Mouse (Mus musculus) embryonic facial prominence, embryonic 15.5 days (tissue): ENCODE data around the gene Bcor. TPM values are rescaled to one million over a fixed set of nuclear protein-coding genes. Genes with fewer than 3 reads are reported as not detected.

Experiments
- ATAC-seq: fragments of 200-750 bp; cut with Nextera tagmentation; 2 replicates; pipeline ENCODE4 v1.8.0; 2017; ENCODE audit warnings: low read depth, moderate TSS enrichment; ENCODE audit not compliant: insufficient number of reproducible peaks, low FRiP score, low TSS enrichment
- H3K27ac ChIP-seq: fragments of 300-500 bp; sonication (generic); replicated peaks from 2 replicates; pipeline ENCODE4 v1.5.1; 2015; ENCODE audit warnings: mild to moderate bottlenecking, inconsistent platforms
- H3K27me3 ChIP-seq: fragments of 300-500 bp; sonication (generic); 2 replicates; pipeline ENCODE4 v1.6.1; 2015; ENCODE audit warnings: inconsistent platforms
- H3K36me3 ChIP-seq: fragments of 300-500 bp; sonication (generic); 2 replicates; pipeline ENCODE4 v1.6.1; 2015; ENCODE audit warnings: mild to moderate bottlenecking, inconsistent platforms
- H3K4me1 ChIP-seq: fragments of 300-500 bp; sonication (generic); 2 replicates; pipeline ENCODE4 v1.6.1; 2015; ENCODE audit warnings: inconsistent platforms
- H3K4me2 ChIP-seq: fragments of 300-500 bp; sonication (generic); replicated peaks from 2 replicates; pipeline ENCODE4 v1.6.1; 2015; ENCODE audit warnings: mild to moderate bottlenecking, inconsistent platforms
- H3K4me3 ChIP-seq: fragments of 300-500 bp; sonication (generic); replicated peaks from 2 replicates; pipeline ENCODE4 v1.5.1; 2015; ENCODE audit warnings: mild to moderate bottlenecking, inconsistent platforms
- H3K9ac ChIP-seq: fragments of 300-500 bp; sonication (generic); 2 replicates; pipeline ENCODE4 v1.6.1; 2015; ENCODE audit warnings: inconsistent platforms
- H3K9me3 ChIP-seq: fragments of 300-500 bp; sonication (generic); replicated peaks from 2 replicates; pipeline ENCODE4 v1.6.1; 2016; ENCODE audit warnings: inconsistent platforms
- WGBS: fragments of 180-500 bp; shearing (Covaris S2); methylation state at CpG from one replicate; pipeline ENCODE4 v1.1.7; 2015; 5-methylcytosine and 5-hydroxymethylcytosine counted together
- polyA plus RNA-seq: library from polyadenylated mRNA; unstranded; fragments of >200 nt; fragmentation: Nextera tagmentation; extraction: Ambion mirVana; gene quantifications from 2 replicates; pipeline ENCODE4 v1.2.1, GENCODE M21; 2015

Bcor gene
- polyA plus RNA-seq, 1 experiment from 2014 or later: 13.9 TPM

DNA sequence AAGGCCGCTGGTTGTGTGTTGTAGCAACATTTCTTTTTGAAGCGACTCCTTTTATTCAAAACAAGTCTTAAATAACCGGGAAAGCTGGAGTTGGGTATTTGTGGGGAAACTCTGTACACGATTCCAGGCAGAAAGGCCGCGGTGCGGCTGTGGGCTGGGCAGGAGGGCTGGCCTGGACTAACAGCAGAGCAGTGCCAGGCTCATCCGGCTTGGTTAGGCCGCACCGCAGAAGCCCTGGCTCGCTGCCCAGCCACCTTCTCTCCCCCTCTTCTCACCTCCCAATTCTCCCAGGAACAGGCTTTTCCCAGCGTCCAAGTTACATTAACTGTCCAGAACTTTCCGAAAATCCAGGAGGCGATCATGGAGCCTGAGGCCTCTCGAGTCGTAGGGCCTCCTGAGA is 77.4 kb downstream of the Bcor start:
- peaks cover 13% of the 10 kb centered on the region for H3K4me1 ChIP-seq
- 23% methylated on average over 16 of the region's 16 CpGs for WGBS
- peaks cover 79% of the 10 kb centered on the region for H3K27me3 ChIP-seq
- no peak for ATAC-seq
- H3K9me3 ChIP-seq: no peaks in the 10 kb centered on the region
- H3K27ac ChIP-seq: no peak overlapping the region
- H3K4me2 ChIP-seq: no peak overlapping the region
- no peak overlapping the region for H3K9ac ChIP-seq
- H3K4me3 ChIP-seq: no peak overlapping the region
- no peaks in the 10 kb centered on the region for H3K36me3 ChIP-seq

DNA sequence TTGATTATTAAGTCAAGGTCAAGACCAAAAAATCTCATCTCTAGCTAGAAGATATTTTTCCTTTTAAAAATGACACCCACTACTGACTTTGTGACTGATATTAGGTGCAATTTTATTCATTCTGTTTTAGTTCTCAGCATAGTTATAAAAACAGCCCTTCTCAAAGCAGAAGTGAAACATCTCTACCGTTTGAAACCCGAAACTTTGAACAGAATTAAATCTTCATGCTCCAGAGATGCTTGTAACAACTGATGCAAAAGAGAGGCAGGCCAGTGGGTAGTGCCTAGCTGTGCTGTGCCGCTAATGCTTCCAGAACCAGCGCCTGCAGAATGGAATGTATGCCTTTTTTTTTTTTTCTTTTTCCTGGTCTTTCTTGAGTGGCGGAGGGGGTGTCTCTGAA is 78.0 kb downstream of the Bcor start:
- H3K4me1 ChIP-seq: peaks cover 13% of the 10 kb centered on the region

DNA sequence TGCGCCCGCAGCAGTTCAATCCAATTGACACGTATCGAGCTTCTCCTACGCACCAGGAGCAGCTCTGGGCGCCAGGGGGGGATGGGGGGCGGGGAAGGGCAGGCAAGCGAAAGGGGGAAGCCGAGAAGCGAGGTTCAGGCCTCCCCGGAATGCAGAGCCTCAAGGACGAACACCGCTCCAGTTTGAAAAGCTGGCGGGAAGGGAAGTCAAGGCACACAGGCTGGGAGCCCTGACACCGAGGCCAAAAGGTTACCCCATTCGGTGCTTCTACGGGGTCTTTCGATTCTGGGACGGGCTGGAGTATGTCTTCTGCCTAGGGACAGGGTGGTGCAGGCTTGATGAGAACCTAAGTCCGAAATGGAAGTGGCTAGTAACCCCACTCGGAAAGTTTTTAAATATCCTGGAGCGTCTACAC is 78.4 kb downstream of the Bcor start:
- Histone ChIP-seq H3K4me3 (peak overlapping the region; percentile 58; the same call in 1 of the 2 replicates), H3K36me3 (no peaks in the 10 kb centered on the region), H3K4me2 (peak overlapping the region; percentile 71), H3K27me3 (peaks cover 79% of the 10 kb centered on the region), H3K4me1 (peaks cover 15% of the 10 kb centered on the region), H3K9me3 (no peaks in the 10 kb centered on the region), H3K27ac (no peak overlapping the region), H3K9ac (no peak overlapping the region)
- no peak for ATAC-seq
- WGBS: 13% methylated on average over 20 of the region's 22 CpGs

More for the DNA sequence above, 78.0 kb downstream of the Bcor start:
- H3K4me2 ChIP-seq: no peak overlapping the region
- H3K9ac ChIP-seq: no peak overlapping the region
- H3K36me3 ChIP-seq: no peaks in the 10 kb centered on the region
- H3K27ac ChIP-seq: no peak overlapping the region
- 35% methylated on average over 5 of the region's 5 CpGs for WGBS
- H3K9me3 ChIP-seq: no peaks in the 10 kb centered on the region
- H3K27me3 ChIP-seq: peaks cover 79% of the 10 kb centered on the region
- no peak for ATAC-seq
- no peak overlapping the region for H3K4me3 ChIP-seq

DNA sequence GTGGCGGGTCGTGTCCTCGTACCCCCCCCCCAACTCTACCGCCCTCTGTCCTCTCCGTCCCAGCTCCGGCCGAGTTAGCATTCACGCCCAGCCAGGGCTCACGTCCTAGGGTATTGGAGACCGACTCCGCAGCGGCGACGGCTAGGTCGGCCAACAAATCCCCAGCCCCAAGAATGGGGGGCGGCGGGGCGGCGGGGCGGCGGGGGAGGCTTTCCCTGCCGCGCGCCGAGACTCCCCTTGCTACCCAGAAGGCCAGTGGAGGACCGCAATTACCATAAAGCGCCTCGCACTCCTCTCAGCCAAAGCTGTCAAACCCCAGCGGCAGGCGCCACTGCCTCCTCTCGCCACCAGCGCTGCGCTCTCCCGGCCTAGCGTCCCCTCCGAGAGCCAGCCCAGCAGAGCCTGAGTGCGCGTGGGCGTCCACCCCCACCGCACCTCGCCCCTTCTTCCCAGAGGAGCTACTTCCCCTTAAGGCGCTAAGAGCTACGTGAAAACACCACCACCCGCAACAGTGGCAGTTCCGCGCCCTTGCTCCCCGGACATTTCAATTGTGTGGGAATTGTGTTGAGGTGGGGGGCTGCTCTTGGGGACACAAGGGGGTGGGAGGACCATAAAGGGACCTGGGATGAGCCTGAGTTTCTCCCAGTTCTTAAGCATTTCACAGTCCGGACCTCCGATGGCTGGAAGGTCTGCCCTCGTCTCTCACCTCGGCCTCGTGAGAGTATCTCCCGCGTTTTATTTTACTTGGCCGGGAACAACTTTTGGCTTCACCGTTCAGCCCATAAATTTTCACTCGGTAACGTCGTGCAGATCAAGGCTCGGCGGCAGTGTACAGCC is 79.0 kb downstream of the Bcor start:
- WGBS: 4% methylated on average over 58 of the region's 61 CpGs
- H3K9ac ChIP-seq: 0 out of 2 replicates have a peak overlapping the region, but pooled peaks have one; percentile 15
- H3K4me3 ChIP-seq: peak overlapping the region; percentile 58
- ATAC-seq: no peak
- no peaks in the 10 kb centered on the region for H3K36me3 ChIP-seq
- peak overlapping the region; percentile 71 for H3K27ac ChIP-seq
- H3K9me3 ChIP-seq: no peaks in the 10 kb centered on the region
- H3K4me1 ChIP-seq: peaks cover 21% of the 10 kb centered on the region
- H3K27me3 ChIP-seq: peaks cover 81% of the 10 kb centered on the region
- peak overlapping the region; percentile 71 for H3K4me2 ChIP-seq

DNA sequence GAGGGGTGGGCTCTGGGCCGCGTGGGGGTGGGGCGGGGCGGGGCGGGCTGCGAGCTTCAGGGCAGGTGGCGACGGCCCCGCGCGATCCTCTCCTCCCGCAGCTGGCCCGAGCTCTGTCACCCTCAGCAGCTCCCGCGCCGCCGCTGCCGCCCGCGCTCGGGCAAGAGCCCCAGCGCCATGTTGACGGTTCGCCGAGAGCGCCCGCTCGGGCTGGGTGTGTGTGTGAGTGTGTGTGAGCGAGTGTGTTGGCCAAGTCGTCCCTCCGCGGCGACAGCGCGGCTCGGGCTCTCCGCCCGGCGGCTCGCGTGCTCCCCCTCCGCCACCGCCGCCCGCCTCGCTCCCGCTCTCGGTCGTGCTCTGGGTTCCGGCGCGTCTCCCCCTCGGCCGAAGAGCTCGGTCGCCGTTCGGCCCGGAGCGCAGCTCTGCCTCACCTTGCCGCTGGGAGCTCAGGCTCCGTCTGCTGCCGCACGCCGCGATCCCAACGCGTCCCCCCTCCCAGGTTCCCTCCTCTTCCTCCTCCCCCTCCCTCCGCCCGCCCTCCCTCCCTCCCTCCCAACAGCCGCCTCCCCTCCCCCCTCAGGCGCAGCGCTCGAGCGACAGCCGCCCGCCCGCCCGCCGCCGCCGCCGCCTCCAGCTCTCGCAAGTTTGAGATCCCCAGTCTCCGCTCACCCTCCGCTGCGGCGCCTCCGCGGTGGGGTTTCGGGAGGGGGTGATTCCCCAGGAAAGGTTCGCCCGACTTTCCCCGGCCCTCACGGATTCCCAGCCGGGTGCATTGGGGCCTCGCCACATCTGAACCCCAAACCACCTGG is 79.9 kb downstream of the Bcor start:
- Histone ChIP-seq H3K4me3 (peak overlapping the region; percentile 58), H3K9me3 (no peaks in the 10 kb centered on the region), H3K4me1 (peaks cover 21% of the 10 kb centered on the region), H3K27ac (peak overlapping the region; percentile 76), H3K36me3 (no peaks in the 10 kb centered on the region), H3K27me3 (peaks cover 80% of the 10 kb centered on the region), H3K9ac (peak overlapping the region; percentile 44), H3K4me2 (peak overlapping the region; percentile 71)
- WGBS: 2% methylated on average over 64 of the region's 97 CpGs
- ATAC-seq: peak; percentile 56

DNA sequence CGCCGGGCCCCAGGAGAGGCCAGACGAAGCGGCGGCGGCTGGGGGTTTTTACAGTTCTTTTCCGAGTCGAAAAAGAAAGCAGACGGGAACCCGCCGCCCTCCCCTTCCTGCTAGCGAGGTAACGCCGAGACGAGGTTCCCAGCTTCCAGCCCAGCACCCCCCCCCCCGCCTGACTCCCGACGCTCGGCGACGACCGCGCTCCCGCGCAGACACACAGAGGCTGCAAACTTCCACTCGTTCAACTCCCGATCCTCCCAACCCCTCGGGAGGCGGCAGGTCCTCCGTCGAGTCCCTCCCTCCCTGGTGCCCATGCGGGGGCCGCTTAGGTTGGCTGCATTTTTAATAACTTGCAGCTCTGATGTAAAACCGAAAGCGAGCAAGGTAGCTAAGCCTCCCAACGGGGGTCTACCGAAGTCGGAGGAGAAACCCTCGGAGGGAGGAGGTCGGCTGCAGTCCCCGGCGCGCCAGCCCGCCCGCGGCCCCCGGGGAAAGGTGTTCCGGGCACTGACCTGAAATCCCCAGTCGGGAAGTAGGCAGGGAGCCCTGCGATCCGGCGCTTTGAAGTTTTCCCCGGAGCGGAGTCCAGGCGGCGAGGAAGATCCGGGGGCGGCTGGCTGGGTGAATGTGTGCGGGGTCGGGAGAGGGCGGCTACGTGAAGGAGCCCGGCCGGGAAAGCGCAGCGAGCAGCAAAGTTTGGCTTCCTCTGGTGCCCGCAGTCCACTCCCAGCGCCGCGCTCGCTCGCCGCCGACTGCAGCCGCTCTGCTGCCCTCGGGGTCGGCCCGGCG is 80.7 kb downstream of the Bcor start:
- Histone ChIP-seq H3K4me2 (peak overlapping the region; percentile 71), H3K36me3 (no peaks in the 10 kb centered on the region), H3K4me1 (peaks cover 21% of the 10 kb centered on the region), H3K9me3 (no peaks in the 10 kb centered on the region), H3K9ac (peak overlapping the region; percentile 44), H3K4me3 (peak overlapping the region; percentile 58), H3K27ac (peak overlapping the region; percentile 76), H3K27me3 (peaks cover 77% of the 10 kb centered on the region)
- WGBS: 3% methylated on average over 63 of the region's 79 CpGs
- ATAC-seq: no peak

DNA sequence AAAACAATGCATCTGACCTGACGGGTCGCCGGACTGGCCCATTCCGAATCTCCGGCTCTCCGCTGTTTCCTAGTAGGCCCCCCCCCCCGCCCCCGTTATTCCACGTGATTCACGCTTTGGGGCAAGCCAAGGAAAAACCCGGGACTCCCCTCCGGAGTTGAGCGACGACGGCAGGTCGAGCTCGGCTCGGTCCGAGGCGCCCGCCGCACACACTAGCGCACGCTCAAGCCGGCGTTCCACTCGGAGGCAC is 81.2 kb downstream of the Bcor start:
- 3% methylated on average over 27 of the region's 27 CpGs for WGBS
- Histone ChIP-seq H3K9me3 (no peaks in the 10 kb centered on the region), H3K27me3 (peaks cover 75% of the 10 kb centered on the region), H3K4me1 (peaks cover 21% of the 10 kb centered on the region), H3K4me2 (peak overlapping the region; percentile 71), H3K9ac (peak overlapping the region; percentile 44; the same call in 1 of the 2 replicates), H3K36me3 (no peaks in the 10 kb centered on the region), H3K27ac (peak overlapping the region; percentile 76; the same call in 1 of the 2 replicates), H3K4me3 (peak overlapping the region; percentile 58)
- no peak for ATAC-seq

DNA sequence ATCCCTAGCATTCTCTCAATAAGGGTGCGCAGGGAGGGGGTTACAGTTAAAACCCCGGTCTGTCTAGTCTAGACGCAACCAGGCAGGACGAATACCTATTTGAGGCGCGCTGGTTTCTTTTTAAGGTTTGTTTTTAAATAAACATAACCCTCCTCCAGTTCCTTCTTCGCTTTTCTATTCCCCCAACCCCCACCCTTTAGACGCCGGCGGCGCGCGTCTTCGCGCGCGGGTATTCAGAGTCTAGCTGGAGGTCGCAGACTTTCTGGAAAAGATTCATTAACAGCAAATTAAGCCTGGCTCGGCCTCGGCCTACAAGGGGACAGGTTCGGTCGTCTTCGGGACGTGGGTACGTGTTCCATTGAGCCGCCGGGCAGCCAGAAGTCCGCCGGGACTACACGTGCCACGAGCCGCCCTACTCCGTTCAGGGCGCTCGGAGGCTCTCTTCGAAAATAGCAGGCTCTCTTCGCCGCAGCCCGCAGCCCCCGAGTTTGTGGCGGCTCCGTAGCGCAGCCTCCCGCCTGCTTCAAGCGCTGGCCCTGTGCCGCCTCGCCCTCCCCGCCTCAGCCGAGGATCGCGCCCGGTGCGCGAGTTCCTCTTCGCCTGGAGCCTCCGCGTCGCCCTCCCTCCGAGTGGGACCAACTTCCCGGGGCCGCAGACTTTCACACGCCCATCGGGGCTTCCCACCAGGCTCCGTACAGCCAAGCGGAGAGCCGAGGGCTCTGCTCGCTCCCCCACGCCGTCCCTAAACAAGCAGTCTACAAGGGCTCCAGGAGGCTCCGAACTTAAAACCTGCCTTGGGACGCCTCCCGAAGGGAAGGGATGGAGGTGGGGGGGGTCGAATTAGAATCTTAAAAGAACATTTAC is 81.7 kb downstream of the Bcor start:
- Histone ChIP-seq H3K9me3 (no peaks in the 10 kb centered on the region), H3K27ac (no peak overlapping the region; the same call in 1 of the 2 replicates), H3K4me1 (peaks cover 21% of the 10 kb centered on the region), H3K9ac (peak overlapping the region; percentile 9; the same call in 1 of the 2 replicates), H3K4me2 (peak overlapping the region; percentile 71), H3K27me3 (peaks cover 69% of the 10 kb centered on the region), H3K4me3 (peak overlapping the region; percentile 58), H3K36me3 (no peaks in the 10 kb centered on the region)
- WGBS: 3% methylated on average over 68 of the region's 73 CpGs
- ATAC-seq: no peak

DNA sequence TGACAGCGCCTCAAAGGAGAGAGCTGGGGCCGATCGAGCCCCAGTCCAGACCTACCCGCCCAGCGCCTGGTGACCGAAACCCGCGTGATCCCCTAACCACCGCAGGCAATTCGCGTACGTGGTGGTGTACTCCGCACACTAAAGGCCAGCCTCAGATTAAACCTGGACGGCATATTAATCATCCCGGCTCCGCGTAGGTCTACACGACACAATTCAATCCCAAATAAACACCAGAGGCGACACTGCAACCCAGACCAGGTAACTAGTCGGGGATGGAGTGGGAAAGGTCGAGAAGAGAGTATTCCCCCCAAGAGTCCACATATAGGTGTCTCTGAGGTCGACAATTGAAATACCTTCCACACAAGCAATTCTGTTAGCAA is 82.6 kb downstream of the Bcor start:
- Histone ChIP-seq H3K4me3 (peak overlapping the region; percentile 58), H3K9me3 (no peaks in the 10 kb centered on the region), H3K9ac (0 out of 2 replicates have a peak overlapping the region, but pooled peaks have one; percentile 15), H3K36me3 (no peaks in the 10 kb centered on the region), H3K27ac (no peak overlapping the region), H3K27me3 (peaks cover 68% of the 10 kb centered on the region), H3K4me1 (peaks cover 21% of the 10 kb centered on the region), H3K4me2 (peak overlapping the region; percentile 71)
- no peak for ATAC-seq
- WGBS: 5% methylated on average over 22 of the region's 22 CpGs
